Mouse (Mus musculus) small intestine, adult 2 months (tissue): ENCODE measurements around the gene Rps6ka4. TPM values are rescaled to one million over a fixed set of nuclear protein-coding genes. Genes with fewer than 3 reads are reported as not detected.

Source experiments
- H3K27ac ChIP-seq: fragments of 200-500 bp; 2 replicates; pipeline ENCODE4 v1.5.1; 2012; ENCODE audit warnings: low read depth, low read length, control low read depth, inconsistent platforms; ENCODE audit not compliant: insufficient read depth
- H3K27me3 ChIP-seq: fragments of 200-500 bp; 2 replicates; pipeline ENCODE4 v1.6.1; 2012; ENCODE audit warnings: mild to moderate bottlenecking, moderate library complexity, low read length, inconsistent platforms; ENCODE audit not compliant: control insufficient read depth, insufficient read depth
- H3K36me3 ChIP-seq: fragments of 200-500 bp; 2 replicates; pipeline ENCODE4 v1.6.1; 2012; ENCODE audit warnings: mild to moderate bottlenecking, low read length, control low read depth, inconsistent platforms; ENCODE audit not compliant: control insufficient read depth, insufficient read depth
- H3K4me1 ChIP-seq: fragments of 200-500 bp; 2 replicates; pipeline ENCODE4 v1.6.1; 2012; ENCODE audit warnings: low read length, inconsistent platforms, mixed read lengths; ENCODE audit not compliant: control insufficient read depth, insufficient read depth, insufficient read length
- H3K4me3 ChIP-seq: fragments of 200-500 bp; 2 replicates; pipeline ENCODE4 v1.5.1; 2012; ENCODE audit warnings: low read depth, mild to moderate bottlenecking, control low read depth, inconsistent platforms, low read length, moderate library complexity
- CTCF ChIP-seq: fragments of 200-500 bp; IDR thresholded peaks from 2 replicates; pipeline ENCODE4 v1.5.1; 2012; ENCODE audit warnings: low read depth, mild to moderate bottlenecking, control low read depth, inconsistent platforms, low read length, moderate library complexity, mixed read lengths; ENCODE audit not compliant: insufficient replicate concordance, insufficient read length; ENCODE audit errors: extremely low read depth
- POLR2A ChIP-seq: fragments of 200-500 bp; IDR thresholded peaks from 2 replicates; pipeline ENCODE4 v1.6.1; 2012; ENCODE audit warnings: low read depth, mild to moderate bottlenecking, control low read depth, inconsistent platforms, low read length, moderate library complexity
- WGBS: fragments of 180-500 bp; shearing (Covaris S2); methylation state at CpG from one replicate; pipeline ENCODE4 v1.1.7; 2018; 5-methylcytosine and 5-hydroxymethylcytosine counted together
- polyA plus RNA-seq: library from polyadenylated mRNA; depleted of rRNA; stranded (reverse); fragments of >200 nt; gene quantifications from 2 replicates; pipeline ENCODE4 v1.2.3, GENCODE M21; 2012

Gene Rps6ka4
- polyA plus RNA-seq, 1 experiment = 55.4 TPM

GRCm38 (mm10) chr19:6832363-6832762 lies 8.1 kb downstream of the Rps6ka4 start:
- Histone ChIP-seq H3K27me3 (no peaks in the 10 kb centered on the region), H3K4me3 (no peak overlapping the region), H3K36me3 (peaks cover 75% of the 10 kb centered on the region), H3K4me1 (no peaks in the 10 kb centered on the region), H3K27ac (no peak overlapping the region)
- TF ChIP-seq POLR2A = no peak
- TF ChIP-seq CTCF = no peak
- 88% methylated on average over 8 of the region's 8 CpGs for WGBS

GRCm38 (mm10) chr19:6831331-6831730 lies 9.1 kb downstream of the Rps6ka4 start:
- no peak overlapping the region for H3K4me3 ChIP-seq

GRCm38 (mm10) chr19:6830556-6831316 lies 9.7 kb downstream of the Rps6ka4 start:
- H3K27ac ChIP-seq = no peak overlapping the region
- no peaks in the 10 kb centered on the region for H3K4me1 ChIP-seq
- 86% methylated on average over 38 of the region's 38 CpGs for WGBS
- no peaks in the 10 kb centered on the region for H3K27me3 ChIP-seq
- no peak overlapping the region for H3K4me3 ChIP-seq
- TF ChIP-seq CTCF (no peak), POLR2A (no peak)
- H3K36me3 ChIP-seq = peaks cover 64% of the 10 kb centered on the region

More at GRCm38 (mm10) chr19:6831331-6831730, 9.1 kb downstream of the Rps6ka4 start:
- no peak overlapping the region for H3K27ac ChIP-seq
- peaks cover 66% of the 10 kb centered on the region for H3K36me3 ChIP-seq
- no peaks in the 10 kb centered on the region for H3K4me1 ChIP-seq
- WGBS = 90% methylated on average over 17 of the region's 17 CpGs
- TF ChIP-seq CTCF = no peak
- TF ChIP-seq POLR2A = no peak
- H3K27me3 ChIP-seq = no peaks in the 10 kb centered on the region

GRCm38 (mm10) chr19:6829870-6830555 lies 10.4 kb downstream of the Rps6ka4 start:
- TF ChIP-seq POLR2A (no peak), CTCF (no peak)
- no peaks in the 10 kb centered on the region for H3K27me3 ChIP-seq
- H3K27ac ChIP-seq = no peak overlapping the region
- WGBS = 80% methylated on average over 48 of the region's 48 CpGs
- no peaks in the 10 kb centered on the region for H3K4me1 ChIP-seq
- peaks cover 57% of the 10 kb centered on the region for H3K36me3 ChIP-seq
- no peak overlapping the region for H3K4me3 ChIP-seq

- Histone ChIP-seq H3K4me3 (no peak overlapping the region), H3K4me1 (no peaks in the 10 kb centered on the region), H3K27ac (no peak overlapping the region), H3K36me3 (peaks cover 49% of the 10 kb centered on the region), H3K27me3 (no peaks in the 10 kb centered on the region)
- 49% methylated on average over 3 of the region's 3 CpGs for WGBS
- TF ChIP-seq POLR2A (no peak), CTCF (0 out of 2 replicates have a peak, but pooled peaks have one; percentile 8)
Measured at GRCm38 (mm10) chr19:6829069-6829468, 11.4 kb downstream of the Rps6ka4 start.

- Histone ChIP-seq H3K4me3 (no peak overlapping the region), H3K4me1 (no peaks in the 10 kb centered on the region), H3K36me3 (peaks cover 29% of the 10 kb centered on the region), H3K27me3 (no peaks in the 10 kb centered on the region), H3K27ac (no peak overlapping the region)
- 77% methylated on average over 3 of the region's 3 CpGs for WGBS
- TF ChIP-seq CTCF (no peak), POLR2A (no peak)
Measured at GRCm38 (mm10) chr19:6826601-6827000, 13.8 kb downstream of the Rps6ka4 start.

- H3K4me1 ChIP-seq = no peaks in the 10 kb centered on the region
- H3K27me3 ChIP-seq = no peaks in the 10 kb centered on the region
- no peak overlapping the region for H3K27ac ChIP-seq
- H3K4me3 ChIP-seq = no peak overlapping the region
- H3K36me3 ChIP-seq = peaks cover 17% of the 10 kb centered on the region
- WGBS = 83% methylated on average over 6 of the region's 6 CpGs
- no peak for TF ChIP-seq POLR2A
- TF ChIP-seq CTCF = no peak
Measured at GRCm38 (mm10) chr19:6825384-6825783, 15.1 kb downstream of the Rps6ka4 start.
